In the genomic region with DNA sequence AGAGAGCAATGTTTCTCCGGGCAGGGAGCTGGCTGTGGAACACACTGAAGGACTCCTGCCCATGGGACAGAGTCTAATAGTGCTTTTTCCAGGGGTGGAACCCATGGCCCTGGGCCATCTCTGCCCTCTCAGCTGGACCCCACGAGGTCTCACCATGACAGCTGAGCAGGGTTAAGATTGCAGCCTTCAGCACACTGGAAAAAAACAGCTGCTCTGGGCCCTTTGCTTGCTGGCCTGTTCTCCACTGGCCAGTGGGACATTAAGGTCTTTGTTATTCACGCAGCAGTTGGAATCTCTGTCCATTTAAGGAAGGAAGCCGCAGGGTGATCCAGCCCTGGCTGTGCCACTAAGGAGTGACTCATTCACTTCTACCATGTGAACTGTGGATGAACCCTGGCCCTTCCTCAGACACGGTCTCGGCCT, we compare ENCODE assay signal across 8 mouse cellular contexts.
DNase-seq lines count a peak whose midpoint lies in the region.

No protein-coding gene starts in this region.

- DNase-seq in 3134 (ENCODE audit: extremely low read depth, insufficient read length, low spot score), result peak; percentile 73
- DNase-seq in R1 (ENCODE audit: low read depth, low spot score), result peak; percentile 18
- DNase-seq in gastrocnemius, postnatal 36 days, result peak; percentile 43 to 54
- DNase-seq in kidney, adult 8-10 months, result peak; percentile 79 to 80
- DNase-seq in lung, postnatal 14 days, result peak; percentile 59
- DNase-seq in spleen, adult 18-20 months, result no peak
- no peak for DNase-seq in right cerebral cortex, adult 2 months (ENCODE audit: low spot score in 2 of 2)
- DNase-seq in left cerebral cortex, postnatal 36 days (ENCODE audit: low spot score in 2 of 2), result no peak

- intact Hi-C loops in gastrocnemius, postnatal 36 days (cut with DNase I), result no loop called here
- intact Hi-C loops in left cerebral cortex, postnatal 36 days (cut with DNase I), result no loop called here

Comparison
In these comparisons a context has a peak if more than half of its experiments do, and no peak if none do; other contexts are left out.
1. DNase-seq: peak in 3134 (single experiment), R1 (single experiment), gastrocnemius, postnatal 36 days (2 of 2), kidney, adult 8-10 months (2 of 2) and lung, postnatal 14 days (single experiment); none in spleen, adult 18-20 months (0 of 2), right cerebral cortex, adult 2 months (0 of 2) and left cerebral cortex, postnatal 36 days (0 of 2).